Mouse (Mus musculus): Measurements from ENCODE around the gene Gps2. TPM values are rescaled to one million over a fixed set of nuclear protein-coding genes. Genes with fewer than 3 reads are reported as not detected.
A peak's percentile ranks its signal among the peaks of the same experiment; 100 is the strongest.

The Gps2 gene
- polyA plus RNA-seq, 1 experiment from 2014 or later = 55.2 TPM

- 2% methylated on average over 12 of the region's 12 CpGs for WGBS
- H3K27ac ChIP-seq (ENCODE audit: low read depth, low read length) = no peak overlapping the region
- H3K4me3 ChIP-seq (ENCODE audit: low read length) = 0 out of 2 replicates have a peak overlapping the region, but pooled peaks have one; percentile 7
- no peaks in the 10 kb centered on the region for H3K36me3 ChIP-seq (ENCODE audit: control insufficient read depth, insufficient read depth, low read length)
- ATAC-seq = 0 out of 2 replicates have a peak, but pooled peaks have one; percentile 26
- peak overlapping the region; percentile 36; the same call in 1 of the 2 replicates for H3K4me2 ChIP-seq (ENCODE audit: low read length)
- H3K27me3 ChIP-seq (replicated peaks; ENCODE audit: control insufficient read depth, insufficient read depth, low read length) = 0 out of 2 replicates have a peak, but pooled peaks cover 5% of the 10 kb centered on the region
- no peaks in the 10 kb centered on the region for H3K9me3 ChIP-seq (ENCODE audit: control insufficient read depth, low read length)
- peaks cover 6% of the 10 kb centered on the region for H3K4me1 ChIP-seq (ENCODE audit: control insufficient read depth, insufficient read depth, low read depth, low read length)
- H3K9ac ChIP-seq (ENCODE audit: low read depth, low read length) = no peak overlapping the region
Measured at GRCm38 (mm10) chr11:69876867-69877266, 36.8 kb upstream of the Gps2 start.

DNA sequence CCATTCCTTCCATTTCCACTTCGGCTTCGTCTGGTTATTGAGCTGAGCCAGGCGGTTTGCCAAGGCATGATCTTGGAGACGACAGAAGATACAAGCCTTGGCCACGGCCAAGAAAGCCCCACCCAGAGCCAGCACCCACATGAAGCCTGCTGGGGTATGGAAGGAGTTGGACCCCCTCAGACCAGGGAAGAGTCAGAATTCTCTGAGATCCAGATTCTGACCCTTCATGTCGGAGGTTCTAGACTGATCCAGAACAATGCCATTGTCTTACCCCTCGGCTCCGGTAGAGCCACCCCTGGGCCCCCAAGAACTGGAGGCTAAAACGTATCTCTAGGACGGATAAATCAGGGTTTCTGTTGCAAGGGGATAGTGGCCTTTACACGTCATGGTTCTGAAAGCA, 35.8 kb upstream of the Gps2 start, which contains the start of gene Tmem95:
Gene Tmem95 (minus strand): TSS at position 141 of the 400 bp plus-strand sequence.
- H3K9me3 ChIP-seq (ENCODE audit: control insufficient read depth, low read length) = no peaks in the 10 kb centered on the region
- 85% methylated on average over 11 of the region's 11 CpGs for WGBS
- H3K4me2 ChIP-seq (ENCODE audit: low read length) = peak within 1 kb of the TSS; percentile 36; the same call in 1 of the 2 replicates
- H3K4me1 ChIP-seq (ENCODE audit: control insufficient read depth, insufficient read depth, low read depth, low read length) = peaks cover 6% of the 10 kb centered on the region
- no peak within 1 kb of the TSS for H3K9ac ChIP-seq (ENCODE audit: low read depth, low read length)
- no peaks in the 10 kb centered on the region for H3K36me3 ChIP-seq (ENCODE audit: control insufficient read depth, insufficient read depth, low read length)
- H3K4me3 ChIP-seq (ENCODE audit: low read length) = 0 out of 2 replicates have a peak within 1 kb of the TSS, but pooled peaks have one; percentile 7
- no peak within 1 kb of the TSS for H3K27ac ChIP-seq (ENCODE audit: low read depth, low read length)
- no peak for ATAC-seq
- 0 out of 2 replicates have a peak, but pooled peaks cover 6% of the 10 kb centered on the region for H3K27me3 ChIP-seq (replicated peaks; ENCODE audit: control insufficient read depth, insufficient read depth, low read length)

DNA sequence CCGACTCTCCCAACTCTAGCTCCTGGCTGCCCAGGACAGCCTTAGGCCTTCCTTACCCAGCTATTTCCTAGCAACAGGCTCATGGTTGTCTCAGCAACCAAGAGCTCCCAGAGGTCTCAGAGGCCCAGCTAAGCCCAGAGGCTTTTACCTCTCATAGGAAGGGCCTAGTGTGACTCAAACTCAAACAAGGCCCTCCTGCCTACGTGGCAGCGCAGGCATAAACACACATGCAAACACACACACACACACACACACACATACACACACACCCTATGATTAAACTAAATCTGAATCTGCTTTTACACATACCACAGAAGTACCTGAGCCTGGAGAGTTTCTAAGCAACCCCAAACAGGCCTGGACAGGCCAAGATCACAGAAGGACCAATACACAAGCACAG, 35.3 kb upstream of the Gps2 start:
- 0 out of 2 replicates have a peak, but pooled peaks cover 6% of the 10 kb centered on the region for H3K27me3 ChIP-seq (replicated peaks; ENCODE audit: control insufficient read depth, insufficient read depth, low read length)
- peaks cover 6% of the 10 kb centered on the region for H3K4me1 ChIP-seq (ENCODE audit: control insufficient read depth, insufficient read depth, low read depth, low read length)
- H3K9ac ChIP-seq (ENCODE audit: low read depth, low read length) = no peak overlapping the region
- H3K4me2 ChIP-seq (ENCODE audit: low read length) = no peak overlapping the region
- no peak overlapping the region for H3K4me3 ChIP-seq (ENCODE audit: low read length)
- no peak for ATAC-seq
- H3K9me3 ChIP-seq (ENCODE audit: control insufficient read depth, low read length) = no peaks in the 10 kb centered on the region
- 66% methylated on average over 3 of the region's 3 CpGs for WGBS
- H3K27ac ChIP-seq (ENCODE audit: low read depth, low read length) = no peak overlapping the region
- no peaks in the 10 kb centered on the region for H3K36me3 ChIP-seq (ENCODE audit: control insufficient read depth, insufficient read depth, low read length)

- Histone ChIP-seq H3K9ac (ENCODE audit: low read depth, low read length) (no peak overlapping the region), H3K27me3 (replicated peaks; ENCODE audit: control insufficient read depth, insufficient read depth, low read length) (0 out of 2 replicates have a peak, but pooled peaks cover 6% of the 10 kb centered on the region), H3K4me2 (ENCODE audit: low read length) (no peak overlapping the region; the same call in 1 of the 2 replicates), H3K4me3 (ENCODE audit: low read length) (no peak overlapping the region), H3K9me3 (ENCODE audit: control insufficient read depth, low read length) (no peaks in the 10 kb centered on the region), H3K36me3 (ENCODE audit: control insufficient read depth, insufficient read depth, low read length) (no peaks in the 10 kb centered on the region), H3K4me1 (ENCODE audit: control insufficient read depth, insufficient read depth, low read depth, low read length) (peaks cover 6% of the 10 kb centered on the region), H3K27ac (ENCODE audit: low read depth, low read length) (no peak overlapping the region)
- 91% methylated on average over 6 of the region's 6 CpGs for WGBS
- no peak for ATAC-seq
Measured at GRCm38 (mm10) chr11:69878952-69879351, 34.7 kb upstream of the Gps2 start.

DNA sequence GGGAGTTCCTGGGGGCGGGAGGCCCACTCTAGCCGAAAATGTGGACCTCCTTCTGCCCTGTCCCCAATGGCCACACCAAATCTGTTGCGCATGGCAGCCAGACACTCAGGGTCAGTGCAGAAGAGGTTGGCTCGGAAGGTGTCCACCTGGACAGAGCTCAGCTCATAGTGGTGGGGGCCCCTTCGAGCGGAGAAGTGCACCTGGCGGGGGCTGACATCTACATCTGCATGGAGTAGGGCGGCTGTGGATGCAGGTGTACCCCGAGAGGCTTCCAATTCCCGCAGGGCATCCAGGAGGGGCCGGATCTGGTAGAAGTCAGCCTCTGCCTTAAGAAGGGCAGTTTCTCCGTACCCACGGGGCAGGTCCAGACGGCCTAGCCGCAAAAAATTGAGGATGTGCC, 34.0 kb upstream of the Gps2 start:
- Histone ChIP-seq H3K4me3 (ENCODE audit: low read length) (peak overlapping the region; percentile 50), H3K36me3 (ENCODE audit: control insufficient read depth, insufficient read depth, low read length) (no peaks in the 10 kb centered on the region), H3K27ac (ENCODE audit: low read depth, low read length) (no peak overlapping the region), H3K9me3 (ENCODE audit: control insufficient read depth, low read length) (no peaks in the 10 kb centered on the region), H3K4me1 (ENCODE audit: control insufficient read depth, insufficient read depth, low read depth, low read length) (peaks cover 6% of the 10 kb centered on the region), H3K4me2 (ENCODE audit: low read length) (peak overlapping the region; percentile 84), H3K27me3 (replicated peaks; ENCODE audit: control insufficient read depth, insufficient read depth, low read length) (0 out of 2 replicates have a peak, but pooled peaks cover 6% of the 10 kb centered on the region), H3K9ac (ENCODE audit: low read depth, low read length) (peak overlapping the region; percentile 28; the same call in 1 of the 2 replicates)
- WGBS = 56% methylated on average over 15 of the region's 15 CpGs
- ATAC-seq = no peak

DNA sequence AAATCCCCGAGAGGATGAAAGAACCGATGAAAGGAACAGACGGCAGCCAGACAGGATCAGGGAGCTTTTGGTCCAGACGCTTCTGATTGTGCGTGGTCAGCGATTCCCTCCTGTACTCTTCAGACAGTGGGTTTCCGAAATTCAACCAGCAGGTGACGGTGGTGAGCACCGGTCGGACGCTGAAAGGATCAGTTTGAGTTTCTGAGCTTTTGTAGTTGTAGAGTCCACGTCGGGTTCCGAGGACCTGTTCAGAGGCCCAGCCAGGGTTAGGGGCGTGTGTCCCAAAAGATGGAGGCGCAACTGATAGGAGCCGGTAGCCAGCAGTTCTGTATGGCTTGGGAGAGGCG, 33.2 kb upstream of the Gps2 start:
- Histone ChIP-seq H3K9me3 (ENCODE audit: control insufficient read depth, low read length) (no peaks in the 10 kb centered on the region), H3K36me3 (ENCODE audit: control insufficient read depth, insufficient read depth, low read length) (no peaks in the 10 kb centered on the region), H3K27me3 (replicated peaks; ENCODE audit: control insufficient read depth, insufficient read depth, low read length) (0 out of 2 replicates have a peak, but pooled peaks cover 6% of the 10 kb centered on the region), H3K4me3 (ENCODE audit: low read length) (peak overlapping the region; percentile 50), H3K27ac (ENCODE audit: low read depth, low read length) (peak overlapping the region; percentile 45; the same call in 1 of the 2 replicates), H3K9ac (ENCODE audit: low read depth, low read length) (peak overlapping the region; percentile 63), H3K4me1 (ENCODE audit: control insufficient read depth, insufficient read depth, low read depth, low read length) (peaks cover 6% of the 10 kb centered on the region), H3K4me2 (ENCODE audit: low read length) (peak overlapping the region; percentile 84)
- WGBS = under 1% methylated on average over 18 of the region's 18 CpGs
- peak; percentile 41 for ATAC-seq

DNA sequence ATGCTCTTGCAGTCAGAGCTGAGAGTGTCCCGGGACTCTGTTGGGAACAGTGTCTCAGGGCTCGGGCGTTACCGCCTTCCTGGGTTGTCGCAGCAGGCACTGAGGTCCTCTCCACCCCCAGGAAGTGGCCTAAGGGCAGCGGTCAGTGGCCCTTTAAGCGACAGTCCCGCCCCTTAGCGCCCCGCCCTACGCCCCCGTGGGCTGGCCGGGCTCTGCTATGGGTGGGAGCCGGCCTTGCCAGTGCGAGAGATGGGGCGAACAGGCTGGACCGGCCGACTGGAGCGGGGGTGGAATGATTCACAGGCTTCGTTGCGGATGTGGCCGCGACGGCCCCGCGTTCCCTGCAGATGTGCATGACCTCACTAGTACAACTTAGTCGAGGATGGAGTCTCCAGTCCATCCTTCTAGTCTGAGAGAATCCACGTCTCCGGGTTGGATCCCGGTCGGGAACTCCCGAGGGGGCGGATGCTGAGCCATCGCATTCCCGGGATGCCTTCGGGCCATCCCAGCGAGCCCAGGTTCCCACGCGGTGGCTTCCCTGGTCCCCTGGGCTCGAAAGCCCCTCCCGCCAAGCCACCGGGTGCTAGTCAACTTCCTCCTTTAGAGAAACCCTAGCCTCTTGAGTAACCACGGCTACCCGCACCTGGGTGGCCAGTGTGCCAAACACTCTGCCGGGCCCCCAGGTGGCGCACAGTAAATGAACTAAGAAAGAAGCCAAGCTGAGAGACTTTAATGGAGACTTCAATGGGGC, 32.7 kb upstream of the Gps2 start, which contains the start of gene Kctd11:
Gene Kctd11 (minus strand): TSS at position 554 of the 751 bp plus-strand sequence.
- no peaks in the 10 kb centered on the region for H3K9me3 ChIP-seq (ENCODE audit: control insufficient read depth, low read length)
- WGBS = under 1% methylated on average over 46 of the region's 46 CpGs
- peak; percentile 88 for ATAC-seq

GRCm38 (mm10) chr11:69881787-69882670, 31.7 kb upstream of the Gps2 start:
- peak overlapping the region; percentile 50 for H3K4me3 ChIP-seq (ENCODE audit: low read length)
- H3K9ac ChIP-seq (ENCODE audit: low read depth, low read length) = peak overlapping the region; percentile 63
- no peaks in the 10 kb centered on the region for H3K36me3 ChIP-seq (ENCODE audit: control insufficient read depth, insufficient read depth, low read length)
- no peak for ATAC-seq
- H3K27me3 ChIP-seq (replicated peaks; ENCODE audit: control insufficient read depth, insufficient read depth, low read length) = 0 out of 2 replicates have a peak, but pooled peaks cover 6% of the 10 kb centered on the region
- peaks cover 6% of the 10 kb centered on the region for H3K4me1 ChIP-seq (ENCODE audit: control insufficient read depth, insufficient read depth, low read depth, low read length)
- peak overlapping the region; percentile 84 for H3K4me2 ChIP-seq (ENCODE audit: low read length)
- 63% methylated on average over 21 of the region's 21 CpGs for WGBS
- no peaks in the 10 kb centered on the region for H3K9me3 ChIP-seq (ENCODE audit: control insufficient read depth, low read length)
- H3K27ac ChIP-seq (ENCODE audit: low read depth, low read length) = no peak overlapping the region

More for the DNA sequence above, 32.7 kb upstream of the Gps2 start, which contains the start of gene Kctd11:
- peaks cover 6% of the 10 kb centered on the region for H3K4me1 ChIP-seq (ENCODE audit: control insufficient read depth, insufficient read depth, low read depth, low read length)
- peak within 1 kb of the TSS; percentile 60; the same call in 1 of the 2 replicates for H3K27ac ChIP-seq (ENCODE audit: low read depth, low read length)
- no peaks in the 10 kb centered on the region for H3K36me3 ChIP-seq (ENCODE audit: control insufficient read depth, insufficient read depth, low read length)
- H3K9ac ChIP-seq (ENCODE audit: low read depth, low read length) = peak within 1 kb of the TSS; percentile 63
- H3K27me3 ChIP-seq (replicated peaks; ENCODE audit: control insufficient read depth, insufficient read depth, low read length) = 0 out of 2 replicates have a peak, but pooled peaks cover 6% of the 10 kb centered on the region
- H3K4me3 ChIP-seq (ENCODE audit: low read length) = peak within 1 kb of the TSS; percentile 50
- H3K4me2 ChIP-seq (ENCODE audit: low read length) = peak within 1 kb of the TSS; percentile 84

Measured in hindbrain, embryonic 16.5 days (tissue).